Mouse (Mus musculus) embryonic fibroblast, embryonic 13.5 days (primary cell): Measurements from ENCODE around the gene Hkdc1. TPM values are rescaled to one million over a fixed set of nuclear protein-coding genes. Genes with fewer than 3 reads are reported as not detected.
A peak's percentile ranks its signal among the peaks of the same experiment; 100 is the strongest.

Experiments used
- H3K27ac ChIP-seq: 2 replicates; pipeline ENCODE4 v1.5.1; 2012; ENCODE audit warnings: low read length, control low read depth, inconsistent platforms; ENCODE audit not compliant: insufficient read depth
- H3K4me1 ChIP-seq: 2 replicates; pipeline ENCODE4 v1.6.1; 2011; ENCODE audit warnings: low read length; ENCODE audit not compliant: control insufficient read depth, insufficient read depth
- H3K4me3 ChIP-seq: 2 replicates; pipeline ENCODE4 v1.5.1; 2011; ENCODE audit warnings: mild to moderate bottlenecking, control low read depth, low read length; ENCODE audit not compliant: insufficient read depth
- CTCF ChIP-seq: IDR thresholded peaks from 2 replicates; pipeline ENCODE4 v1.5.1; 2011; ENCODE audit warnings: mild to moderate bottlenecking, control low read depth, low read length, moderate library complexity, borderline replicate concordance; ENCODE audit not compliant: insufficient read depth
- POLR2A ChIP-seq: IDR thresholded peaks from 2 replicates; pipeline ENCODE4 v1.6.1; 2011; ENCODE audit warnings: low read depth, mild to moderate bottlenecking, control low read depth, low read length, moderate library complexity
- polyA plus RNA-seq: library from polyadenylated mRNA; stranded (reverse); fragments of >200 nt; gene quantifications from 2 replicates; pipeline ENCODE4 v1.2.4, GENCODE M21; 2011; ENCODE audit warnings: low read depth; ENCODE audit not compliant: missing spikeins, insufficient read length

Hkdc1 gene
- polyA plus RNA-seq, 1 experiment = not detected

DNA sequence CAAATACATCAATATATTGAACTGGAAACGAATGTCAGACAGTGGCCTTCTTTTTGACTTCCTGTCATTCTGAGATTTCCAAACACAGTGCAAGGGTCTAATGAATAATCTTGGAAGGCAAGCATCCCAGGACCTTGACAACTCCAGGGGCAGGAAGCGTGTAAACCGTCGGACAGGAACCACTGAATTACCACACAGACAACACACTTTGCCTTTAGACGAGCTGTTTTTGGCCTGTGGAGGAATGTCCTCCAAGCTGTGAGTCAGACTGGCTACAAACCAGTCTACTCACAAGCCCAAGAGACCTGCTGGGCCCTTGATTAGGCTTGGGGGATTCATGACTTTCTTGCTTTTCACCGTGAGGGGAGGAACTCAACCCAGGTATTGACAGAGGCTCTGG, 1.9 kb downstream of the Hkdc1 start:
- no peak for TF ChIP-seq POLR2A
- TF ChIP-seq CTCF = no peak
- Histone ChIP-seq H3K4me1 (no peaks in the 10 kb centered on the region), H3K4me3 (no peak overlapping the region), H3K27ac (no peak overlapping the region)

DNA sequence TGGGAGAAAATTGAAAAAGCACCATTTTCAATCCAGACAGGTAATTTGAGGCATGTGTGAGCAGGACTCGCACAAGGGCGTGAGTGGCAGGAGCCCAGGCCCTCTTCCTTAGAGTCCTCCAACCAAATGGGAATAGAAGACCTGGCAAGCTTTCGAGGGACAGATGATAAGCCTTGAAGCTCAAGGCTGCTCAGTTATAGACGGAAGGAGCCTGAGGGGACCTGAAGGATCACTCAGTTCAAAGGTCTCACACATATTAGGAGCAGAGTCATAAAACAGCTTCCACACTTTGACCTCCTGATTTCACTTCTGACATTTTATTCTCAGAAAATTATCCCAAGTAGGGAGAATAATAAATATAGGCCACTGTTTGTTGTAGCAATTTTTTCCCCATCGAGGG, 2.9 kb downstream of the Hkdc1 start:
- no peaks in the 10 kb centered on the region for H3K4me1 ChIP-seq
- no peak overlapping the region for H3K4me3 ChIP-seq
- TF ChIP-seq POLR2A (no peak), CTCF (no peak)
- no peak overlapping the region for H3K27ac ChIP-seq

DNA sequence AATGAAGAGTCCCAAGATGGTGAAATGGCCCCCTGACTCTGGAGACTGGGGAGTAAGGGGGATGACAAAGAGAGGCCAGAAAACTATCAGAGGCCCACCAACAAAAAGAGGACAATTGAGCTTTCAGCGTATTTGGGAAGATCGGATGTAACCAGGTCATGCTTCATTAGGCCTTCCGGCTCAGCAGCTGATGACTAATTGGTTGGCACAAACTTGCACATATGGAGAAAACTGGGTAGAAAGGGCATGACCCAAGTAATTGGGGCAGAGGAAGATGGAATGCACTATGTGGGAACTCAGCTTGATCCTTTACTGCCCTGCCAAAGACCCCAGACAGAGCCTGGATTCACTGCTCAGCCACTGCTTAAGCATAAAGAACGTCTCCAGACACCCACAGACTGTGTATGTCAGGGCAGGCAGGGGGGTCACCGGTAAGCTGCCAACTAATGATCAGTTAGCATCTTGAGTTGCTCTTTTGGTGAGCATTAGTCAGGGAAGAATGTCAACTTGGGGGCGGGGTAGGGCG, 3.4 kb downstream of the Hkdc1 start:
- no peak overlapping the region for H3K4me3 ChIP-seq
- TF ChIP-seq POLR2A = no peak
- no peak for TF ChIP-seq CTCF
- H3K4me1 ChIP-seq = no peaks in the 10 kb centered on the region
- no peak overlapping the region for H3K27ac ChIP-seq

DNA sequence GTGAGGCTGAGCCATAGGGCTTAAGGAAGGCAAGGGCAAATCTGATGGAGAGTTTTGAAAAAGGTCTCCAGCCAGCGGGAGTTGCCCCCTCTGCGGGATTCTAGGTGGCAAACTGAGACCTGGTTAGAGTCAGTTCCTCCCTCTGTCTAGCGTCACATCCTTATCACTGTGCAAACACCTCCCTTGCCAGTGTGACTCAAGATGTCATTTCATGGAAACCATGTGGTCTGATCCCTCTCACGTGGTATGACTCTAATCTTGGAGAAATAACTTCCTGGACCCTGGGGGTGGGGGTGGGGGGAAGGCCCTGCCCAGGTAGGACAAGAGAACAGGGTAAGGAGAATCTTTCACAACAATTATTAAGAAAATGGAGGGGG, 8.7 kb downstream of the Hkdc1 start:
- TF ChIP-seq CTCF = no peak
- TF ChIP-seq POLR2A = no peak
- no peak overlapping the region for H3K4me3 ChIP-seq
- H3K27ac ChIP-seq = no peak overlapping the region
- H3K4me1 ChIP-seq = peaks cover 6% of the 10 kb centered on the region; the same call in 1 of the 2 replicates

DNA sequence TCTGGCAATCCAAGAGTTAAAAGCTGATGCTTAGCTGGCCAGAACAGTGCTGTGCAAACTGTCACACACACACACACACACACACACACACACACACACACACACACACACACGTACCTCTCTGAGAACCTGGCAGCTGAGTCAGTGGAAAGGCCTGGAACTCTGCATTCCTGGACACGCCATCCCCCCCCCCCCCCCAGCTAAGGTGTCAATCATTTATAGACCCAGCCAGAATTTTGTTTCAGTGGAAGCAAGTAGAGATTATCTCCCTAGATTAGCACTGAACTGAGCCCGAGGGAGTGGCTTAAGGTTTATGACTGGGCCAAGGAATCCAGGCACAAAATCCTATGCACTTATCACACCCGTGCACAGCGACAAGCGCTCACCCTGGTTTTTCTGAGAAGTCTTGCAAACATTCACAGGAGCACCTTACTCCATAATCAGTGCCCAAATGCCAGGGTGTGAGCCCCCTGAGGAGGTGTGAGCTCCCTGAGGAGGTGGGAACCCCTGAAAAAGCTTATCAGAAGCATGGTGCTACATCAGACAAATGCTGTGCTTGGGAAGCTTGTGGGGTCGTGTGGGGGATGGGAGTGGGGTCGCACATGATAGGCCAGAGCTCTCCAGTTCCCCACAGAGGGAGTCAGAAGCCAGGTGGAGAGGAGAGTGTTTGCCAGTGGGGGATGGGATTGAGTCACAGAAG, 9.2 kb downstream of the Hkdc1 start:
- no peak for TF ChIP-seq CTCF
- TF ChIP-seq POLR2A = no peak
- Histone ChIP-seq H3K4me3 (no peak overlapping the region), H3K4me1 (peaks cover 6% of the 10 kb centered on the region; the same call in 1 of the 2 replicates), H3K27ac (no peak overlapping the region)

DNA sequence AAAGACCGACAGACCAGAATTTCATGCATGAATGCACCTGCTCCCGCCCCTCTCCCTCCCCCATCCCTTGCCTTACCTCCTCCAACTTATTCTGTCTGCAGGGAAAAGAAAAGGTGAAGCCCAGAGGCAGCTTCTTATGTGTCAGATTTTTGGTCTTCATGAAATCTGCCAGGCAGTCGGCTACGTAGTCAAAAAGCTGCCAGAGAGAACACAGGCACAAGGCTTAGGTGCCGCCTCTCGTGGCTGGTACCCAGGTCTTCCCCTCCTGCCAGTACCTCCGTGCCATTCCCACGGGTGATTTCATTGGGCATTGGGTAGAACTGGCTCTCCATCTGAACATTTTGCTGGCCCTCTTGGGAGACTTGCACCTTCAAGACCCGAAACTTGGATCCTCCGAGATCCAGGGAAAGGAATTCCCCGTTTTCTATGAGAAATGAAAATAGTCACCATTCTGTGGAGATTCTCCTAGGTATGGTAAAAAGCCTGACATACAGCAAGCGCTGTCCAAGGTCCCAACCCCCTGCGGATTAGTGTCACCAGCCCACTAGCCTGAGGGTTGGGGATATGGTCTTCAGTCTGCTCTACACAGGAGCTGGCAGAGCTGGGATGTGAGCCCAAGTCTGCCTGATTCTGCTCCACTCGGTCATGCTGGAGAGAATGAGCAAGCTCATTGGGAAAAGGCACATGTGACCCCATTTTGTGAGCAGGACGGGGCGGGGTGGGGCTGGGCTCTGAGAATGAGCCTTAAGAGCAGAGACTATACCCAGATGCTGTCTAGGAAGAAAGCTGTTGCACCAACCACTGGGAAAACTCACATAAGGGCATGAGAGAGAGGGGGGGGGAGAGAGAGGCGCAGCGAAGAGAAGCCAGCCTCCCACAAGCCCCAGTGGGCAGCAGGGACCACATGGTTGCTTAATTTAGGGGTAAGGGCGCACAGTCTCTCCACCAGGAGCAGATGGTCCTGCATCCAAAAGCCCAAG, 10.6 kb downstream of the Hkdc1 start:
- Histone ChIP-seq H3K4me3 (no peak overlapping the region), H3K27ac (no peak overlapping the region), H3K4me1 (peaks cover 6% of the 10 kb centered on the region; the same call in 1 of the 2 replicates)
- no peak for TF ChIP-seq CTCF
- no peak for TF ChIP-seq POLR2A

DNA sequence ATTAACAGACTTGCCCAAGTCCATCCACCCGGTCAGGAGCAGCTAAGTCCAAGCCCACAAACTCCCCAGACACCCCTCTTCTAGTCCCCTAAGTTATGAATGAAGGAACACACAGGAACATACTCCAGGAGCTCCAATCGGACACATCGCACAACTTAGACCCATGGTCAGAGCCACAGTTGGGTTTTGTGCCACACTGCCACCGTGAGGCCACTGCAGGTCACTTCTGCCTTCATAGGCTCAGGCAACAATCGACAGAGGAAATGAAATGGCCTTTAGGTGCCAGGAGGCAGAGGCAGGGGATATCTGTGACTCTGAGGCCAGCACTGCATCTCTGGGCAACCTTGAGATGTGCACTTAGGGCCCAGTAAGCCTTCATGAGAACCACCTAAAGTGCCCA, 11.3 kb downstream of the Hkdc1 start:
- Histone ChIP-seq H3K4me3 (no peak overlapping the region), H3K4me1 (peaks cover 6% of the 10 kb centered on the region; the same call in 1 of the 2 replicates)
- peak; percentile 95 for TF ChIP-seq CTCF
- TF ChIP-seq POLR2A = no peak

DNA sequence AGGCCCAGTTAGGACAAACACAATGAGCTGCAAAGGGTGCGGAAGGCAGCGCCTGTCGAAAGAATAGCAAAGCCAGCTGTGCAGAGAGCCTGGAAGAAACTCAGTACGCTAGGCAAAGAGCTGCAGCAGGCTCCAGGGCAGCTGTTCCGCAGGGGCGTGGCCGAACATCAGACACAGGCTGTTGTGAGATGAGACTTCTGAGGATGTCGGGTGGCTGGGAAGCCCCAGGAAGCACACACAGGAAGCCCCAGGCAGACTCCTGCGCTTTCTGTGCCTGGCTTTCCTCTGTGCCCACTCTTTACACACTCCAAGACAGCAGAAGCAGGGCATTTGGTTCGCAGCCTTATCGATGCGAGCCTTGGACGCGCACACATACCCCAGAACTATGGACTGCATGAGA, 17.4 kb downstream of the Hkdc1 start:
- TF ChIP-seq CTCF = no peak
- TF ChIP-seq POLR2A = no peak
- H3K27ac ChIP-seq = no peak overlapping the region
- H3K4me1 ChIP-seq = no peaks in the 10 kb centered on the region
- no peak overlapping the region for H3K4me3 ChIP-seq

More for the DNA sequence above, 11.3 kb downstream of the Hkdc1 start:
- H3K27ac ChIP-seq = no peak overlapping the region

DNA sequence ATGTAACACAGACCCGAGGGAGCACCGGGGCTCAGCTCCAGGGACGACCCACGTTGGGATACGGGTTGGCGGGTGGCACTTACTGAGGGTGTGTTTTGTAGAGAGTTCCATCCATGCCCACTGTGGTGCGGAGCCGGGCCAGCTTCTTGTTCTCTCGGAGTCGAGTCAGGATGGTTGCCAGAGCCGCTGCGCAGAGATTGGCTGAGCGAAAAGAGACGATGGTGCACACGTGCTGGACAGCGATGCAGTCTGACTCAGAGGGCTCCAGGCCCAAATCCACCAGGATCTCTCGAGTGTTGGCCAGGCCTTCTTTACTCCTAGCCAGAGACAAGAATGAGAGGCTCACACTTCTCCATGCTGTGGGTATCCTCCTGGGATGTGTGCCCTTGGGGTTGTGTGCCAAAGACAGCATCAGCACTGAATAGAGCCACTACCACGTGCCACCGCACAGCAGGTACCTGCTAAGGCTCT, 20.6 kb downstream of the Hkdc1 start:
- Histone ChIP-seq H3K4me3 (no peak overlapping the region), H3K4me1 (no peaks in the 10 kb centered on the region), H3K27ac (no peak overlapping the region)
- TF ChIP-seq CTCF (no peak), POLR2A (no peak)
